Mouse (Mus musculus) MEL (cell line): Measurements from ENCODE around the gene Arl4d. TPM values are rescaled to one million over a fixed set of nuclear protein-coding genes. Genes with fewer than 3 reads are reported as not detected.

ENCODE experiments used
- DNase-seq: peaks from one replicate; pipeline ENCODE4 v3.0.0; 2011; ENCODE audit warnings: low read depth, low spot score
- H3K27ac ChIP-seq: 2 replicates; pipeline ENCODE4 v1.5.1; 2012; ENCODE audit warnings: low read depth, mild to moderate bottlenecking, control low read depth, low read length, moderate library complexity; ENCODE audit not compliant: control insufficient read depth
- H3K27me3 ChIP-seq, 2 experiments: fragments of 150-350 bp in 1 of 2; sonication (generic) in 1 of 2; 2 replicates each; pipeline ENCODE4 v1.6.1; 2012; ENCODE audit warnings: low read length in 2 of 2, mild to moderate bottlenecking in 2 of 2, improper control_type of control experiment in 1 of 2, moderate library complexity in 1 of 2; ENCODE audit not compliant: insufficient read depth in 2 of 2, control insufficient read depth in 1 of 2
- H3K36me3 ChIP-seq, 2 experiments: 2 replicates each; pipeline ENCODE4 v1.6.1; 2012 to 2014; ENCODE audit warnings: low read length in 2 of 2, improper control_type of control experiment in 1 of 2, inconsistent platforms in 1 of 2, mild to moderate bottlenecking in 1 of 2; ENCODE audit not compliant: insufficient read depth in 2 of 2, control insufficient read depth in 1 of 2
- H3K4me1 ChIP-seq, 2 experiments: fragments of 150-350 bp in 1 of 2; sonication (generic) in 1 of 2; 2 replicates each; pipeline ENCODE4 v1.6.1; 2012; ENCODE audit warnings: low read length in 2 of 2, improper control_type of control experiment in 1 of 2, mild to moderate bottlenecking in 1 of 2; ENCODE audit not compliant: insufficient read depth in 2 of 2, control insufficient read depth in 1 of 2
- H3K4me3 ChIP-seq, 2 experiments: fragments of 150-350 bp in 1 of 2; sonication (generic) in 1 of 2; 2 replicates each; pipeline ENCODE4 v1.5.1; 2012; ENCODE audit warnings: low read depth in 2 of 2, low read length in 2 of 2, mild to moderate bottlenecking in 2 of 2, moderate library complexity in 2 of 2, control low read depth in 1 of 2, improper control_type of control experiment in 1 of 2; ENCODE audit not compliant: control insufficient read depth in 1 of 2, insufficient read depth in 1 of 2
- H3K79me2 ChIP-seq: 2 replicates; pipeline ENCODE4 v1.6.1; 2012; ENCODE audit warnings: mild to moderate bottlenecking, low read length, moderate library complexity; ENCODE audit not compliant: control insufficient read depth, poor library complexity, insufficient read depth
- H3K9ac ChIP-seq: 2 replicates; pipeline ENCODE4 v1.6.1; 2012; ENCODE audit warnings: low read depth, mild to moderate bottlenecking, control low read depth, low read length, moderate library complexity; ENCODE audit not compliant: control insufficient read depth, poor library complexity, severe bottlenecking
- H3K9me3 ChIP-seq: fragments of 150-350 bp; sonication (generic); replicated peaks from 2 replicates; pipeline ENCODE4 v1.6.1; 2012; ENCODE audit warnings: mild to moderate bottlenecking, low read length, improper control_type of control experiment, moderate library complexity; ENCODE audit not compliant: insufficient read depth
- BHLHE40 ChIP-seq: IDR thresholded peaks from 2 replicates; pipeline ENCODE4 v1.6.1; 2012; ENCODE audit warnings: low read depth, mild to moderate bottlenecking, inconsistent platforms, low read length, improper control_type of control experiment, borderline replicate concordance
- CHD1 ChIP-seq: IDR thresholded peaks from 2 replicates; pipeline ENCODE4 v1.6.1; 2012; ENCODE audit warnings: low read depth, mild to moderate bottlenecking, inconsistent platforms, low read length, improper control_type of control experiment
- CHD2 ChIP-seq: IDR thresholded peaks from 2 replicates; pipeline ENCODE4 v1.6.1; 2011; ENCODE audit warnings: low read length, improper control_type of control experiment
- ETS1 ChIP-seq: IDR thresholded peaks from 2 replicates; pipeline ENCODE4 v1.6.1; 2012; ENCODE audit warnings: low read depth, mild to moderate bottlenecking, inconsistent platforms, low read length, improper control_type of control experiment, moderate library complexity
- MAFK ChIP-seq: IDR thresholded peaks from 2 replicates; pipeline ENCODE4 v1.6.1; 2011; ENCODE audit warnings: low read depth, mild to moderate bottlenecking, low read length, improper control_type of control experiment, borderline replicate concordance
- MAZ ChIP-seq: IDR thresholded peaks from 2 replicates; pipeline ENCODE4 v1.6.1; 2012; ENCODE audit warnings: low read depth, mild to moderate bottlenecking, inconsistent platforms, low read length, improper control_type of control experiment
- MEF2A ChIP-seq: IDR thresholded peaks from 2 replicates; pipeline ENCODE4 v1.6.1; 2014; ENCODE audit warnings: low read depth, mild to moderate bottlenecking, inconsistent platforms, low read length, improper control_type of control experiment; ENCODE audit not compliant: poor library complexity, insufficient replicate concordance, severe bottlenecking; ENCODE audit errors: extremely low read depth
- MYB ChIP-seq: IDR thresholded peaks from 2 replicates; pipeline ENCODE4 v1.6.1; 2011; ENCODE audit warnings: mild to moderate bottlenecking, low read depth, low read length, improper control_type of control experiment
- NELFE ChIP-seq: IDR thresholded peaks from 2 replicates; pipeline ENCODE4 v1.6.1; 2011; ENCODE audit warnings: low read depth, low read length, improper control_type of control experiment
- NRF1 ChIP-seq: IDR thresholded peaks from 2 replicates; pipeline ENCODE4 v1.6.1; 2014; ENCODE audit warnings: low read depth, mild to moderate bottlenecking, inconsistent platforms, low read length, improper control_type of control experiment, moderate library complexity; ENCODE audit not compliant: poor library complexity, insufficient read depth, severe bottlenecking
- POLR2AphosphoS2 ChIP-seq: IDR thresholded peaks from 2 replicates; pipeline ENCODE4 v1.6.1; 2011; ENCODE audit warnings: low read length, improper control_type of control experiment
- RCOR1 ChIP-seq: IDR thresholded peaks from 2 replicates; pipeline ENCODE4 v1.6.1; 2012; ENCODE audit warnings: low read depth, mild to moderate bottlenecking, inconsistent platforms, low read length, improper control_type of control experiment
- UBTF ChIP-seq: IDR thresholded peaks from 2 replicates; pipeline ENCODE4 v1.6.1; 2012; ENCODE audit warnings: low read depth, mild to moderate bottlenecking, inconsistent platforms, low read length, improper control_type of control experiment, moderate library complexity, borderline replicate concordance; ENCODE audit not compliant: insufficient read depth
- USF1 ChIP-seq: IDR thresholded peaks from 2 replicates; pipeline ENCODE4 v1.6.1; 2014; ENCODE audit warnings: low read depth, mild to moderate bottlenecking, inconsistent platforms, low read length, improper control_type of control experiment, moderate library complexity
- USF2 ChIP-seq, 2 experiments: IDR thresholded peaks; 2 replicates each; pipeline ENCODE4 v1.6.1; 2011 to 2012; ENCODE audit warnings: improper control_type of control experiment in 2 of 2, low read length in 2 of 2, borderline replicate concordance in 1 of 2, inconsistent platforms in 1 of 2, low read depth in 1 of 2, mild to moderate bottlenecking in 1 of 2; ENCODE audit not compliant: insufficient read depth in 1 of 2
- ZKSCAN1 ChIP-seq: IDR thresholded peaks from 2 replicates; pipeline ENCODE4 v1.6.1; 2012; ENCODE audit warnings: low read depth, mild to moderate bottlenecking, inconsistent platforms, low read length, improper control_type of control experiment, moderate library complexity
- ZNF384 ChIP-seq: IDR thresholded peaks from 2 replicates; pipeline ENCODE4 v1.6.1; 2012; ENCODE audit warnings: low read depth, mild to moderate bottlenecking, inconsistent platforms, low read length, improper control_type of control experiment
- polyA plus RNA-seq, 2 experiments: library from polyadenylated mRNA; stranded (reverse) in 1 of 2; unstranded in 1 of 2; fragments of >175 nt in 1 of 2; fragments of >200 nt in 1 of 2; gene quantifications; 2 replicates each; pipeline versions ENCODE4 v1.2.1 to v1.2.4; 2012; ENCODE audit warnings: low replicate concordance in 2 of 2, low read depth in 1 of 2; ENCODE audit not compliant: insufficient read length in 2 of 2, insufficient read depth in 1 of 2, missing spikeins in 1 of 2
- total RNA-seq: library from RNA; depleted of rRNA; stranded (reverse); fragments of 300-350 nt; gene quantifications from 2 replicates; pipeline ENCODE4 v1.2.3, GENCODE M21; 2012

Gene Arl4d
- total and polyA plus RNA-seq, 3 experiments = 0.17 to 0.23 TPM; not detected in 1

DNA sequence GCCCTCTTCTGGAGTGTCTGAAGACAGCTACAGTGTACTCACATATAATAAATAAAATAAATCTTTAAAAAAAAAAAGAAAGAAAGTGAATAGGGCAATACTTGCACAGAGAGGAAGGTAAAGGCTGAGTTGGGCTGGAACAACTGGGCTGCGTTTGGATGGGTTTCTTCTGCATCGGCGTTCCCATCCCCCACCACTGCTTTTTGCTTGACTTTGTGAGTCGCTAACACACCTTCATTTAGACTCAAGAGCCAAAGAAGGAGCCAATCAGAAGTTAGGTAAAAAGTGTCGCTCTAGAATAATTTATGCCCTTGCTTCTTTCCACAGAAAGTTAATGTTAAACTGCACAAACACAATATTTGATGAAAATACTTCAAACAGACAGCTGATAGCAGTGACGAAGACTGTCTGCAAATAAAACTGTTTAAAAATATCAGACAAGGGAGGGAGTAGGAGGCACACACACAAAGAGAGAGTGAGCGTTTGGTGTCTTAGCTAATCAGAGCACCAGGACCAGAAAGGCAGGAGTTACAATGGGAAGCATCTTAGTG lies 17.1 kb downstream of the Arl4d start:
- H3K4me1 ChIP-seq = no peaks in the 10 kb centered on the region
- peaks cover 9 to 10% of the 10 kb centered on the region in 2 experiments; a peak in 3 of 4 replicates for H3K27me3 ChIP-seq
- no peak overlapping the region for H3K27ac ChIP-seq
- H3K4me3 ChIP-seq = no peak overlapping the region
- no peak overlapping the region for H3K9ac ChIP-seq
- H3K79me2 ChIP-seq = no peaks in the 10 kb centered on the region
- TF ChIP-seq USF1 (no peak), UBTF (no peak), CHD1 (no peak), BHLHE40 (no peak), MAZ (no peak)
- H3K9me3 ChIP-seq = no peaks in the 10 kb centered on the region
- DNase-seq = no peak
- no peaks in the 10 kb centered on the region for H3K36me3 ChIP-seq

DNA sequence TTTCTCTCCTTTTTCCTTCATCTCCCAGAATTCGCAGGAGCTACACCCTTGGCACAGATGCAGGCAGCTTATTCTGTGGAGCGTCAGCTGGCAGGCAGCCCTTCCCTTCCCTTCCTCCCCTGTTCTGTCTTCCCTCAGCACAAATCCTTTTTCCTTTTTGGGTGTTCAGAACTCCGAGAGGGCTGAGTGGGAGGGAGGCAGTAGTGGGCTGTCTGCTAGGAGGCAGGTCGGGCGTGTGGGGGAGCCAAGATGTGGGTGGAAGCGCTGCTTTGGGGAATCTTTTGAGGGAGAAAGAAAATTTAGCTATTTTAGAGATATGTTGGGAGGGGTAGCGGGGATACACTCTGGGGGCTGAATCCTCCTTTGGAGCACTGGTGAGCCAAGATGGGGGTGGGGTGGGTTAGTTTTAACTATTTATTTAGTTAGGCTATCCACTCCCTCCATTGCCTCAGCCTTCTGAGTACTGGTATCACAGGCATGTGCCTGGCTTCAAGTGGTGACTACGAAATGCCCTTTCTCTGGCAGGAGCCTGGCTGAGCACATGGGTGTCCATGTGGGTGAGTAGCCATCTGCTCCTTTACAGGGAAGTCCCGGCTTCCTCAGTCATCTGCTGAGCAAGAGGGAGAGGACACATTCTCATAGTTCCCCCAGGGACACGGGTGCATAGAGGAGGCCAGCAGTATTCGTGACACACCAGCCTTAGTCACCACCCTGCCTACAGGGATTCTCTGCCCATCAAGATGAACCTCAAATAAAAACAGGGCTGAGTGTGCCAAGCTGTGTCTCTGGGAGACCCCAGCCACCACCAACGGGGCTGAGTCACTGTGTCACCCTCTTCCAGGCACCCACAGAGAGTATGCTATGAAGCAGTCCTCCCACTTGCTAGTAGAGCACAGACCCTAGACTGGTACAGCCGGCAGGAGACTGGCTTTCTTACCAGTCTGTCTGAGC lies 22.3 kb downstream of the Arl4d start:
- TF ChIP-seq NELFE (no peak), ZNF384 (no peak), ZKSCAN1 (no peak), CHD1 (no peak), POLR2AphosphoS2 (no peak), USF1 (no peak), RCOR1 (no peak), MAFK (no peak)
- peaks cover 9 to 13% of the 10 kb centered on the region in 2 experiments; a peak in 3 of 4 replicates for H3K27me3 ChIP-seq

DNA sequence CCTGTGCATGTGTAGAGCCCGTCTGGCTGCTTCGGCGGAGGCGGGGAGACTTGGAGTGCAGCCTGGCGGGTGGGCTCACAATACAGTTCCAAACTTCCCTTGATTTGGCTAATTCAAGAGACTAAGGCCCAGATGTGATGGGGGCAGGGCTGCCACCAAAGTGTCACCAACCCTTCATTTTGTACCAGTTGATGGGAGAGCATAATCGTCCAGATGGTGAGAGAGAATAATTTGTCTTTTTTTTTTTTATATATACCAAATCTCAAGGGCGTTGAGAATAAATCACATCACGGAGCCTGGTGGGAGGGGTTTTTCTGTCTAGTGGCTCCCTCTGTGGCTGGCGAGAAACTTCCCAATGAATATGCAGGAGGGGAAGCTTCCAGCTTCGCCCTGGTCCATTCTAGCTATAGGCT lies 24.4 kb downstream of the Arl4d start:
- H3K27me3 ChIP-seq = peaks cover 7 to 11% of the 10 kb centered on the region in 2 experiments; a peak in 3 of 4 replicates
- no peaks in the 10 kb centered on the region for H3K36me3 ChIP-seq
- no peak overlapping the region for H3K27ac ChIP-seq
- no peaks in the 10 kb centered on the region for H3K9me3 ChIP-seq
- no peak overlapping the region for H3K4me3 ChIP-seq
- no peak overlapping the region for H3K9ac ChIP-seq
- TF ChIP-seq MEF2A (no peak), CHD2 (no peak), MAZ (no peak), NRF1 (no peak), ETS1 (no peak), USF1 (no peak), MYB (no peak), USF2 (IDR thresholded peaks at IDR 0.05; ENCODE audit: borderline replicate concordance in 1 of 2, insufficient read depth in 1 of 2, low read depth in 1 of 2, low read length in 2 of 2) (no peak)
- H3K4me1 ChIP-seq = no peaks in the 10 kb centered on the region
- no peak for DNase-seq
- H3K79me2 ChIP-seq = no peaks in the 10 kb centered on the region

More for the DNA sequence above, 22.3 kb downstream of the Arl4d start:
- H3K9me3 ChIP-seq = no peaks in the 10 kb centered on the region
- no peak overlapping the region for H3K4me3 ChIP-seq
- H3K9ac ChIP-seq = no peak overlapping the region
- DNase-seq = no peak
- H3K27ac ChIP-seq = no peak overlapping the region
- no peaks in the 10 kb centered on the region for H3K79me2 ChIP-seq
- no peaks in the 10 kb centered on the region for H3K4me1 ChIP-seq
- H3K36me3 ChIP-seq = no peaks in the 10 kb centered on the region
